Comparison of ENCODE assay signal across 8 mouse cellular contexts in genomic region chr2:69885451-69886305, GRCm38 (mm10). TPM values are rescaled to one million over a fixed set of nuclear protein-coding genes. Genes with fewer than 3 reads are reported as not detected.
A peak's percentile ranks its signal among the peaks of the same experiment; 100 is the strongest.
DNase-seq lines count a peak whose midpoint lies in the region; ATAC-seq lines count a peak whose summit lies in the region.

Gene Mettl5 (minus strand): TSS chr2:69885615.

- peak; percentile 92 for ATAC-seq in hindbrain, embryonic 11.5 days (ENCODE audit: low FRiP score)
- ATAC-seq in lung, embryonic 16.5 days (ENCODE audit: low read depth), result peak; percentile 99

- WGBS in hindbrain, embryonic 11.5 days, result 2% methylated on average over 45 of the region's 45 CpGs
- WGBS in lung, embryonic 16.5 days, result 1% methylated on average over 45 of the region's 45 CpGs

- peak within 1 kb of the TSS; percentile 57 for H3K4me3 ChIP-seq in hindbrain, embryonic 11.5 days (ENCODE audit: low read depth, low read length)
- H3K4me3 ChIP-seq in lung, embryonic 16.5 days (ENCODE audit: low read length), result peak within 1 kb of the TSS; percentile 73

- H3K9me3 ChIP-seq in hindbrain, embryonic 11.5 days (ENCODE audit: control insufficient read depth, low read length), result no peaks in the 10 kb centered on the region
- H3K9me3 ChIP-seq in lung, embryonic 16.5 days (ENCODE audit: control insufficient read depth, low read length), result no peaks in the 10 kb centered on the region

- peak within 1 kb of the TSS; percentile 73 for H3K4me2 ChIP-seq in hindbrain, embryonic 11.5 days (replicated peaks; ENCODE audit: low read depth, low read length)
- peak within 1 kb of the TSS; percentile 85 for H3K4me2 ChIP-seq in lung, embryonic 16.5 days (ENCODE audit: low read depth, low read length)

- no peaks in the 10 kb centered on the region for H3K27me3 ChIP-seq in hindbrain, embryonic 11.5 days (ENCODE audit: control insufficient read depth, insufficient read depth, low read length)
- no peaks in the 10 kb centered on the region for H3K27me3 ChIP-seq in lung, embryonic 16.5 days (ENCODE audit: control insufficient read depth, insufficient read depth, low read depth, low read length)

- H3K27ac ChIP-seq in hindbrain, embryonic 11.5 days (ENCODE audit: low read depth, low read length), result no peak within 1 kb of the TSS
- peak within 1 kb of the TSS; percentile 74 for H3K27ac ChIP-seq in lung, embryonic 16.5 days (ENCODE audit: low read length)

- H3K4me1 ChIP-seq in hindbrain, embryonic 11.5 days (replicated peaks; ENCODE audit: control insufficient read depth, insufficient read depth, low read length), result no peaks in the 10 kb centered on the region
- H3K4me1 ChIP-seq in lung, embryonic 16.5 days (replicated peaks; ENCODE audit: control insufficient read depth, insufficient read depth, low read length), result peaks cover 5% of the 10 kb centered on the region

- no peaks in the 10 kb centered on the region for H3K36me3 ChIP-seq in hindbrain, embryonic 11.5 days (ENCODE audit: control insufficient read depth, insufficient read depth, low read length)
- H3K36me3 ChIP-seq in lung, embryonic 16.5 days (ENCODE audit: control insufficient read depth, insufficient read depth, low read length), result no peaks in the 10 kb centered on the region

- DNase-seq in NIH3T3 (ENCODE audit: low read depth), result peak; percentile 94
- peak; percentile 84 for DNase-seq in cerebellum, adult 9-11 months
- DNase-seq in frontal cortex, adult 2 months (ENCODE audit: extremely low spot score in 1 of 2, low spot score in 1 of 2), result peak; percentile 75 to 90
- peak; percentile 90 for DNase-seq in hindbrain, embryonic 11.5 days (ENCODE audit: low spot score)
- DNase-seq in layer of hippocampus, adult 9-11 months, result peak; percentile 90
- peak; percentile 81 for DNase-seq in ovary, postnatal 10 days (ENCODE audit: low spot score)
- DNase-seq in thymus, postnatal 0 days (ENCODE audit: low spot score), result peak; percentile 89

- peak within 1 kb of the TSS; percentile 87 for H3K9ac ChIP-seq in hindbrain, embryonic 11.5 days (ENCODE audit: low read depth, low read length)
- H3K9ac ChIP-seq in lung, embryonic 16.5 days (ENCODE audit: low read length), result peak within 1 kb of the TSS; percentile 91

RNA-seq across cellular contexts. Expression of gene Mettl5, which starts in this region (rescaled TPM):
- 14.1 and 17.3 TPM in 2 replicates for polyA plus RNA-seq in frontal cortex, adult 2 months (2012; rRNA removed)
- polyA plus RNA-seq in hindbrain, embryonic 11.5 days (2014; fragmentation: Nextera tagmentation; extraction: Ambion mirVana), result 41.6 and 41.7 TPM in 2 replicates
- polyA plus RNA-seq in lung, embryonic 16.5 days (2015; fragmentation: Nextera tagmentation; extraction: Ambion mirVana), result 36.9 and 38.0 TPM in 2 replicates
- polyA plus RNA-seq in thymus, postnatal 0 days (2015; fragmentation: Nextera tagmentation; extraction: Ambion mirVana), result 45.1 and 46.9 TPM in 2 replicates
